Mouse (Mus musculus): ENCODE measurements around the gene Mvd. TPM values are rescaled to one million over a fixed set of nuclear protein-coding genes. Genes with fewer than 3 reads are reported as not detected.

Gene Mvd
- 66.0 and 70.7 TPM in 2 replicates for polyA plus RNA-seq (2012)

DNA sequence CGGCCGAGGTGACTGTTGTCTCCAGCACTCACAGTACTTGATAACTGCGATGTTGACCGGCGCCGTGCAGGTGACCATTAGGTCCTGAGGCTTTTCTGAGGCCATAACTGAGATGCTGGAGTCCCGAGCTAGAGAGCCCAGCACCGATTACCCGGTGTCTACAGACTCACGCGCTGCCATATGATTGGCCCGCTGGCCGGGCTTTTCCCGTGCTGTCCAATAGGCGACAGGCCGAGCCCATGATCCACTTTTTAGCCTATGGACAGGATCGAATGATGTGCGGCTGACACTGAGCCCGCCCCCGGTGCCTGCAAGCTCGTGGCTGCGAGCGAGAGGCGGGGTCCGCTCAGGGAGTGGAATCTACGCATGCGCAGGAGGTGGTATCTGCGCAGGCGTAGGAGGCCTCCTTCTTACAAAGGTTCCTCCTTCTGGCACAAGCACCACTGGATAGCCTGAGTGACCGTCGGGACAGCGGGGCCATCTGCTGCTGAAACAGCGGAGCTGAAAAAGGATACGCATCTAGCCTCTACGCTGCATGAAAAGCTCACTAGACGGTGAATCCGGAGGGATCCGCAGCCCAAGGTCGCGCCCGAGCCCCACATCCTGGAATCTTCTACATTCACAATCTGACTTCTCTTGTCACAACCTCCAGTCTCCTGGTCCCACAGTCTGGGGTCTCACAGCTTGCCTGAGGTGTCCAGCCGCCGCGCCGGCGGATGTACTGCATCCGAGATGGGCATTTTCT is at the start of gene Mvd:
Gene Mvd (minus strand): TSS at position 161 of the 745 bp plus-strand sequence.
- TF ChIP-seq GATA1 (IDR thresholded peaks at IDR 0.05; ENCODE audit: low read length) = no peak

DNA sequence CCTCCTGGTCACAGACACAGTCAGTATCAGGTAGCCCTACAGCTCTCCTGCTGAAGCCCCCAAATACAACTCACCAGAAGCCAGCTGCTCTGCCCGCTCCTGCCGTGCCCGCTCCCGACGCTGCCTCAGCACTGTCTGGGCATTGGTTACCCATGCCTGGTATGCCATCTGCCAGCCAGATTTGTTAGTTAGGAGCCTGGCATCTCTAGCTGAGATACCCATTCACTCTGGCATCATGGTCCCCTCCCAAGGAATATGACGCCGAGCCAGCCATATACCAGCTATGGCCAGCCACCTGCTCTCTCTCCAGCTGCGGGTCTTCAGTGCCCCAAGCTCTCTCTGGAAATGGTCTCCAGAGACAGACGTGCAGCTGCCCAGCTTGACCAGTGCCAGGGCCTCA is 45.2 kb upstream of the Mvd start:
- TF ChIP-seq GATA1 (IDR thresholded peaks at IDR 0.05; ENCODE audit: low read length) = no peak

DNA sequence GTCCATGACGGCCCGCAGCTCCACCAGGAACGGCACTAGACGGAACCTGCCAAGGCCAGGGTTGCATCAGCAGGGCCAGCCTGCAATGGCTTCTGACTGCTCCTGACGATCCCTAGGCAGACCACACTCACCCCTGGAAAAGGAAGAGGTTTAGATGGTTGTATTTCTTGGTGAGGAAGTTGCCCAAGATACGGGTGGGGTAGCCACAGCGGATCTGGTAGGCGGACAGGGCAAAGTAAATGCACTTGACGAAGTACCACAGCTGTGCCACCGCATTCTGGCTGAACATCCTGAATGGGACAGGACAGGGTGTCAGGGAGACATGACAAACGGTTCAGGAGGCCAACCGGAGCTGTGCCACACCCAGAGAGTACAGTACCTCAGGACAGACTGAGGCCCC is 41.6 kb upstream of the Mvd start:
- no peak for TF ChIP-seq GATA1 (IDR thresholded peaks at IDR 0.05; ENCODE audit: low read length)

DNA sequence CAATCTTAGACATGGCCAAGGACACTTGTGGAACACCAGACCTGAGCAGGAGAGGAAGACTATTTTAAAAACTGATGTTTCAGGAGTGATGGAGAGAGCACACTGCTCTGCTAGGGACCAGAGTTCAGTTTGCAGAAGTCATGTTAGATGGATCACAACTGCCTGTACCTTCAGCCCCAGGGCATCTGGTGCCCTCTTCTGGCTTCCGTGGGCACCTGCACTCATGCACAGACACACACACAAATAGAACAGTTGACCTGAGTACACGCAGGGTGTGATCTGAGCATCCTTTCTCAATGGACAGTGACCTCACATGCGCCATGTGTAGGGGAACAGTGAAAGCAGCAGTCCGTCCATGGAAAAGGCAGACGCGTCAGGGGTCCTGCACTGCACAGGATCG is 40.7 kb upstream of the Mvd start:
- no peak for TF ChIP-seq GATA1 (IDR thresholded peaks at IDR 0.05; ENCODE audit: low read length)

DNA sequence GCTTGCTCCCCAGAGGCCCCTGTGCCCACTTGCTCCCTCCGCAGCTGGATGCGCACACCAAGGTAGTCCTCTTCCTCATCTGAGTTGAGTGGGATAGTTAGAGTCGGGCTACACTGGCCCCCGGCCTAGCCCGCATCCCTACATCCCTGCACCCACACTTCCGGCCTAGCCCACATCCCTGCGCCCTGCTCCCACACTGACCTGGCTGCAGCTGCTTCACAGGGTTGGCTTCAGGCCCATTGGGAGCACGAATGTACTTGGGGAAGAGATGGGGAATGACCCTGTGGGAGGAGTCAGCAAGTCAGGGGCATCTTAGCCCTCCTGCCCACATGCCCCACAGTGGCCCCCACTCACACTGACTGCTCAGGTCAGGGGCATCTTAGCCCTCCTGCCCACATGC is 39.2 kb upstream of the Mvd start:
- no peak for TF ChIP-seq GATA1 (IDR thresholded peaks at IDR 0.05; ENCODE audit: low read length)

DNA sequence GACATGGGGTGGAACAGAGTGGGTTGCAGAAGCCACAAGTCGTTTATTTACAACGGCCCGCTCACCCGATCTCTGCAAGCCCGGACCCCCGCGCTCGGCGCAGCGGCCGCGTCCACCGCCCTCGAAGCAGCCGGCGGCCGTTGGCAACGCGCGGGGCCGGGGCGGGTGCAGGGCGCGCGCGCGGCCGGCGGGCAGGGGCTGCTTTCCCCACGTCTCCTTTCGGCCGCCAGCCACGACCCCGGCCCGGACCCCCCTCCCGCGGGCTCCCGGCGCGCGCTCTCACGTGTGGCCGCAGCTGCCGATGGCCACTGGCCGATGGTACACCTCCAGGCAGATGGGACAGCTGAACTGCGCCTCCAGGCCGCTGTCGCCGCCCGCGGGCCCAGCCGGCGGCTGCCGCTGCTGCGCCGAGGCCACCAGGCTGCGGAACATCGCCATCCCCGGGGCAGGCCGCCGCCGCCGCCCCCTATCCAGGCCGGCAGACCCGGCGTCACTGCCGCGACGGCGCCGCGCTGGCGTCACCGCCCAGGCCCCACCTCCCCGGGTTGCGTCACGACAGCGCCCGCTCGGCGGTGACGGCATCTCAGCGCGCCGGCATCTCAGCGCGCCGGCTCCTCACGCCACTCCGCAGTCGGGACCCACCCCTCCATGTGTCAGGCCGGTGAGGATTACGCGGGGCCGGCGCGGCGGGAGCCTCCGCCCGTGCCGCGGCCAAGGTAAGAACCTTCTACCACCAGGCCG is 32.5 kb upstream of the Mvd start, which contains the start of the genes Rnf166 and Ctu2:
Gene Rnf166 (minus strand): TSS at position 485 of the 741 bp plus-strand sequence.
Gene Ctu2 (plus strand): TSS at position 564 of the 741 bp plus-strand sequence.
- no peak for TF ChIP-seq GATA1 (IDR thresholded peaks at IDR 0.05; ENCODE audit: low read length)

DNA sequence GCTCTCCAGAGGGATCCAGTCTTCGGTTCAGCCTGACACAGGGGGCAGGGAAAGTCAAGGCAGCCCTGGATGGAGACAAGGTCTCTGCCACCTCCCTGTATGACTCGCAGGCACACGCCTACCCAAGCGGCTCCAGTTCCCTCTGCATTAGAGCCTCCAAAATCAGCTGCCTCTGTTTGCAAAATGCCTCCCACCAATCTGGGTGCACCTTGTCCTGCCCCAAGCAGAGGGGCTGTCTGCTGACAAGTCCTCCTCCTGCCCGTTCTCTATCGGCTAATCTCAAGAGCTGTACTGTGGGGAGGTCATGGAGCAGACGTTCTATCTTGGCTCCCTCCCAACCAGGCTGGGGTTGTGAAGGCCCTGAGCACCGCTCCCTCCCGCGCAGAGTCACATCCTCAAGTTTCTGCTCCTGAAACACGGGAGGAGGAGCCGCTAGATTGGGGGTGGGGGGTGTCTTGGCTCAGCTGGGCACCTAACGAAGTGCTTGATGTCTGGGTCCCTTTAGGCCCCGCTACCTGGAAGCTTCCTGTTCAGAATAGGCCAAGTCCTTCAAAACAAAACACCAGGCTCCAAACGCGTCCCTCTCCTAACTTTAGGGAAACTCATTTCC is 31.8 kb upstream of the Mvd start:
- TF ChIP-seq GATA1 (IDR thresholded peaks at IDR 0.05; ENCODE audit: low read length) = no peak

DNA sequence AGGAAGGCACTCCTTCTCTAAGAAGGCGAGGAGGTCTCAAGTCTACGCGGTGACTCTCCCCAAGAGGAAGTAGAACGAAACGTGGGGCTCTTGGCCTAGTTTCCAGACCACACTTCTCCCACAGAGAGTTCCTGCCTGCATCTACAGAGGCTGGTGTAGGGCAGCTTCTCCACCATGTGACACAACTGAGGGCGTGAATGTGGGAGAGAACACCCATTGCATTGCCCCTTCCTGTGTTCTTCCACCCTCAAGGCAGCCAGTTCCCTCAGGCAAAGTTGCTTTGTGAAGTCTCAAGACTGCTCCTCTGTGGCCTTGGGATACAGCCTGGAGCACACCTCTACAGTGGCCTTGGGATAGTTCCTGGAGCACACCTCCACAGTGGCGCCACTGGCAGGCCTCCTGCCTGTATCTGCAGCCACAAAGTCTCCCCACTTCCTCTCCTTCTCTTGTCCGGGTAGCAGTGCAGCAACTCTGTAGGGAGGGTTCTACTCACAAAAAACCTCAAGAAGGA is 30.7 kb upstream of the Mvd start:
- TF ChIP-seq GATA1 (IDR thresholded peaks at IDR 0.05; ENCODE audit: low read length) = no peak

DNA sequence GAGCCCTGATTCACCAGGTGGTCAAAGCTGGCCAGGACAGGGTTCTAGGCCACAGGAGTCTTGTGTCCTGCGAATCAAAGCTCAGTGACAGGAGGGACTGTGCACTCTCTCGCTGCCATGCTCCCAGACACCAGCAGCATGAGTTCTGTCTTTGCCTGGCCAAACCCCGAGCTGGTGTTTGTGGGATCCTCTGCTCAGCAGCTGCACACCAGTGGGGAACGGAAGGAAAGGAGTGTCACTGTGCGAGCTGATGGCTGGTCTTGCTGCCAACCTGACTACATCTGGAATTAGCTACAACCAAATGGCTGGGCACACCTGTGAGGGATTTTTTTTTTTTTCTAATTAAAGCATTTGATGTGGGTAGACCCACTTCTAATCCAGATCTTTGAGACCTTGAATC is 27.5 kb upstream of the Mvd start:
- TF ChIP-seq GATA1 (IDR thresholded peaks at IDR 0.05; ENCODE audit: low read length) = no peak

DNA sequence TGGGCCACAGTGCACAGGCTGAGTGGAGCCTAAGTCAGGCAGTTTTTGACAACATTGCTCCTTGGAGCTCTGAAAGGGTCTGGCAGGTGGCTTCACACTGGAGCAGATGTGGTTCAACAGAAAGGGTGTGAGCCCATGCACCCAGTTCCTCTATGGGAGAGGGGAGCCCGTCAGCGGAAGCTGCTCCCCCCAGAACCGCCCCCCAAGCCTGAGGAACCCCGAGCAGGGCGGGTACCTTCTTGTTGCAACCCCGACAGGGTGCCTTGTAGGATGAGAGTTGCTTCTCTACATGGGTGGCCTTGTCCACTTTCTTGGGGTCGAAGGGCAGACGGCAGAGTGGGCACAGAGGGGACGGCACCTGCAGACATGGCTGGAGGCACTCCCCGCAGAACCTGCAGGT is 26.7 kb upstream of the Mvd start:
- TF ChIP-seq GATA1 (IDR thresholded peaks at IDR 0.05; ENCODE audit: low read length) = no peak

DNA sequence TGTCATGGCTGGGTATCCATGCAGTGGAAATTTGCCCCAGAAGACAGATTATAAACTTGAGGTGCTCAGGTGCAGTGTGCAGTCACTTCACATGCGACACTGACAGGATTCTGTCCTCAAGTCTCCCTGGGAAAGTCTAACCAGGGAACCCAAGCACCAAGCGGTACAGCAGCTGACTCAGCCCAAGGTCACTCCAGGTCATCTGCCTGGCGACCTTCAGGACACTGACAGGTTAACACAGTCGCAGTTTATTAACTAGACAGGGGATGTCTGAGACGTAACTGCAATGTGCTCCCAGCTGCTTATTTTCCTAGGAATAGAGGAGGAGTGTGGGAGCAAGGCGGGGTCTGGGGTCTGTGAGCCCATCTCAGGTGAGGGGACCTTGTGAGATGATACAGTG is 26.2 kb upstream of the Mvd start:
- TF ChIP-seq GATA1 (IDR thresholded peaks at IDR 0.05; ENCODE audit: low read length) = no peak

DNA sequence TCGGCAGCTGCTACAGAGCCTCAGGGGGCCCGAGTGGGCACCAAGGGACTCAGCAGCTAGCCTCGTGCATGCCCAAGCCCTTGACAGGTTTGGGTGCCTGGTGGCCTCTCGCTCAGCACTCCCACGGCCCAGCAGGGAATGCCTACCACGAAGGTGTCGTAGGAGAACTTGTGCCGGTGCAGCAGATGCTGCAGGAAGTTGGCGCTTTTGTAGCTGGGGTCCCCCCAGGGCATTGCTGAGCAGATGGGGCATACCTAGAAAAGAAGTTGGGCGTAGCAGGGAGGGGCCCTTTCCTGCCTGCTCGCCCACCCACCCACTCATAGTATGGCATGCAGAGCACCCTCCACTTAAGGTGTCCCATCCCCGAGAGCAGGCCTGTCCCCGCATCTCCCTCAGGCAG is 24.6 kb upstream of the Mvd start:
- TF ChIP-seq GATA1 (IDR thresholded peaks at IDR 0.05; ENCODE audit: low read length) = no peak

DNA sequence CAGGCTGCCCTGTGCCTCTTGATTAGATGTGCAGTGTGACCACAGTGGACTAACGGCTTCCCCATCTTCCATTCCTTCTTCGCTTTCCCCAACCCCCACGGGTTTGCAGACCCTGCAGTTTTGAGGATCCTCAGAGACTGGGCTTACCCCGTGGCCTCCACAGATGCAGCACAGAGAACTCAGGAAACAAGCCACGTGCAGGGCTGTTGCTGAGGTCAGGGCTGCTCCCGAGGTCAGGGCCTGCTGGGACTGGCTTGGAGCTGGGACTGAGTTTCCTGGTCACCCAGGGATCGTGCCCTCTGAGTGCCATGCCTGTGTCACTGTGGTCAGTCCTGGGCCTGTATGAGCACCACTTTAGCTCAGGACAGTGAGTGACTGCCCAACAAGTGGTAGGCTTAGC is 21.8 kb upstream of the Mvd start:
- no peak for TF ChIP-seq GATA1 (IDR thresholded peaks at IDR 0.05; ENCODE audit: low read length)

DNA sequence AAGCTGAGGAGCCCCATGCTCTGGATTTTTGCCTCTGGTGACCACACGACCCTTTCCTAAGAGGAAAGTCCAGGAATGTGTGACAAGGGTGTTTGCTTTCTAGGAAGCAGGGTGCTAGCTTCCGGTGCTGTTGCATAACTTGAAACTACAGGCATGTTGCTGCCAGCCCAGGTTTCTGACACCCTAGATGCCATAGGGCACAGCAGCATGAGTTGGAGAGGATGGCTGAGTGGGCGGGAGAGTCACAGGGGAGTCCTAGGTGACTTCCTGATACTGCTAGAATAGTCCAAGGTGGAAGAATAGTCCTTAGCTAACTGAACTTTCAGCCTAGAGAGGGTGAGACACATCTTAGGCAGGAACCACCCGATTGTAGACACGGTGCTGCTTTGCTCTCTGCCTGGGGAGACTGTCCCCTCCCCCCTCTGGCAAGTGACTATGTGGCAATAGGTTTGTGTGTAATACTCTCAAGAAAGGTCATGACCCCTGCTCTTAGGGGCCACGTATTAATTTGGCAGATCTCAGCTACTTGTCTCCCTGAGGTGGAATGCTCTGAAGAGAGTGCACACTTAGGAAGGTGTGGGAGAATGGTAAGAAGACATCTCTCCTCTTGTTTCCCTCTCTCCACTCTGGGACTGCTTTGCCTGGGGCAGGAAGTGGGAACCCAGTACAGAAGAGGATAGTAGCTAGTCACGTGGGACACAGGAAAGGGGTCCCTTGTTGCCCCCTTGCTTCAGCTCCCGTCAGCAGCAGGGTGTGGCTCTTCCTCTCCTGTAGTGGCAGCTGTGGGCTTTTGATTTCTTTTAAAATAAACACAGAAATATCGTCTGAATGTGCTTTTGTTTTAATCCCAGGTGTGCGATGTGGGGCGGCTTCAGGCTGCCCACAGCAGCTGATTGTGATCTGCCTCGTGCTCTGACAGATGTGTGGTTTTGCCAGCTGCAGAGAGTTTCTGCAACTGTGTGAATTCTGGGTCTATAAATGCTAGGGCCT is 20.7 kb upstream of the Mvd start:
- TF ChIP-seq GATA1 (IDR thresholded peaks at IDR 0.05; ENCODE audit: low read length) = no peak

DNA sequence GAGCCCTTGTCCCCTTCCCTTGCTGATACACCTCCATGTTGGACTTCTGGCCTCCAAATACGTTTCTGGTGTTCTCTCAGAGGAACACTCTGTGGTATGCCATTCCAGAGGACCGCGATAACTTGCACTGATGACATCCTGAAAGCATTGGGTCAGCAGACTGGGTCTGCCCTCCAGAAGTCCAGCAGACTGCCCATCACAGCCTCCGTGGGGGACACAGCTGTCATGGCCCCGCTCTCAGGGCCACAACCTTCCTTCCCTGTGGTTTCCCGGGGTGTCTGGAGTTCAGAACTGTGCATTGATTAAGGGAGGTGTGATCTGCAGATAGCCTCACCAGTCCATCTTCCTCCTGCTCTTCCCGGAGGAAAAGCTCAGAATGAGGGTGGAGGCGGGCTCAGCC is 19.3 kb upstream of the Mvd start:
- TF ChIP-seq GATA1 (IDR thresholded peaks at IDR 0.05; ENCODE audit: low read length) = no peak

All from G1E-ER4 (cell line).